Mouse (Mus musculus): ENCODE data around the gene Ipo5. TPM values are rescaled to one million over a fixed set of nuclear protein-coding genes. Genes with fewer than 3 reads are reported as not detected.
A peak's percentile ranks its signal among the peaks of the same experiment; 100 is the strongest.

Ipo5 gene
- total and polyA plus RNA-seq, 2 experiments from 2014 or later = 58.1 to 106 TPM

GRCm38 (mm10) chr14:120912090-120912710 is 1.2 kb downstream of the Ipo5 start:
- Histone ChIP-seq H3K4me1 (ENCODE audit: insufficient read depth) (peaks cover 7% of the 10 kb centered on the region), H3K27ac (ENCODE audit: low read depth, low read length) (no peak overlapping the region), H3K36me3 (ENCODE audit: insufficient read depth) (no peaks in the 10 kb centered on the region; the same call in 1 of the 2 replicates), H3K4me3 (ENCODE audit: low read depth, low read length) (peak overlapping the region; percentile 75), H3K27me3 (ENCODE audit: insufficient read depth, low read length) (no peaks in the 10 kb centered on the region), H3K9me3 (ENCODE audit: low read length) (no peaks in the 10 kb centered on the region), H3K9ac (peak overlapping the region; percentile 86), H3K4me2 (ENCODE audit: low read depth) (peak overlapping the region; percentile 60)
- no peak for TF ChIP-seq CTCF (IDR thresholded peaks at IDR 0.05; ENCODE audit: low read depth)
- DNase-seq (no peak), ATAC-seq (no peak)
- 3% methylated on average over 11 of the region's 11 CpGs for WGBS

GRCm38 (mm10) chr14:120912916-120913315 is 1.9 kb downstream of the Ipo5 start:
- 7% methylated on average over 7 of the region's 7 CpGs for WGBS
- Histone ChIP-seq H3K36me3 (ENCODE audit: insufficient read depth) (peaks cover 2% of the 10 kb centered on the region), H3K4me3 (ENCODE audit: low read depth, low read length) (peak overlapping the region; percentile 75), H3K9me3 (ENCODE audit: low read length) (no peaks in the 10 kb centered on the region), H3K4me2 (ENCODE audit: low read depth) (peak overlapping the region; percentile 60), H3K9ac (no peak overlapping the region), H3K27ac (ENCODE audit: low read depth, low read length) (no peak overlapping the region), H3K4me1 (ENCODE audit: insufficient read depth) (peaks cover 7% of the 10 kb centered on the region; the same call in 1 of the 2 replicates), H3K27me3 (ENCODE audit: insufficient read depth, low read length) (no peaks in the 10 kb centered on the region)
- no peak for DNase-seq
- 0 out of 2 replicates have a peak, but pooled peaks have one; percentile 11 for TF ChIP-seq CTCF (IDR thresholded peaks at IDR 0.05; ENCODE audit: low read depth)
- no peak for ATAC-seq

- DNase-seq (no peak), ATAC-seq (no peak)
- H3K27me3 ChIP-seq (ENCODE audit: insufficient read depth, low read length) = no peaks in the 10 kb centered on the region
- no peak overlapping the region for H3K27ac ChIP-seq (ENCODE audit: low read depth, low read length)
- no peak overlapping the region for H3K4me3 ChIP-seq (ENCODE audit: low read depth, low read length)
- H3K4me2 ChIP-seq (ENCODE audit: low read depth) = no peak overlapping the region
- H3K9me3 ChIP-seq (ENCODE audit: low read length) = no peaks in the 10 kb centered on the region
- WGBS = 92% methylated on average over 4 of the region's 4 CpGs
- no peaks in the 10 kb centered on the region for H3K4me1 ChIP-seq (ENCODE audit: insufficient read depth)
- no peak for TF ChIP-seq CTCF (IDR thresholded peaks at IDR 0.05; ENCODE audit: low read depth)
- no peak overlapping the region for H3K9ac ChIP-seq
- H3K36me3 ChIP-seq (ENCODE audit: insufficient read depth) = peaks cover 76% of the 10 kb centered on the region
These were observed 10.8 kb downstream of the Ipo5 start for GRCm38 (mm10) chr14:120921805-120922204.

GRCm38 (mm10) chr14:120924044-120924443 is 13.0 kb downstream of the Ipo5 start:
- H3K36me3 ChIP-seq (ENCODE audit: insufficient read depth) = peaks cover 89% of the 10 kb centered on the region
- WGBS = 95% methylated on average over 4 of the region's 4 CpGs

GRCm38 (mm10) chr14:120925731-120926585 is 14.9 kb downstream of the Ipo5 start:
- Histone ChIP-seq H3K27ac (ENCODE audit: low read depth, low read length) (no peak overlapping the region), H3K36me3 (ENCODE audit: insufficient read depth) (peaks cover 86% of the 10 kb centered on the region), H3K27me3 (ENCODE audit: insufficient read depth, low read length) (no peaks in the 10 kb centered on the region), H3K4me2 (ENCODE audit: low read depth) (no peak overlapping the region), H3K4me1 (ENCODE audit: insufficient read depth) (no peaks in the 10 kb centered on the region), H3K4me3 (ENCODE audit: low read depth, low read length) (no peak overlapping the region), H3K9me3 (ENCODE audit: low read length) (no peaks in the 10 kb centered on the region), H3K9ac (no peak overlapping the region)
- no peak for DNase-seq
- TF ChIP-seq CTCF (IDR thresholded peaks at IDR 0.05; ENCODE audit: low read depth) = no peak
- 91% methylated on average over 14 of the region's 14 CpGs for WGBS
- no peak for ATAC-seq

More at GRCm38 (mm10) chr14:120924044-120924443, 13.0 kb downstream of the Ipo5 start:
- TF ChIP-seq CTCF (IDR thresholded peaks at IDR 0.05; ENCODE audit: low read depth) = no peak
- no peak for ATAC-seq
- Histone ChIP-seq H3K27me3 (ENCODE audit: insufficient read depth, low read length) (no peaks in the 10 kb centered on the region), H3K4me3 (ENCODE audit: low read depth, low read length) (no peak overlapping the region), H3K4me1 (ENCODE audit: insufficient read depth) (no peaks in the 10 kb centered on the region), H3K27ac (ENCODE audit: low read depth, low read length) (no peak overlapping the region), H3K9me3 (ENCODE audit: low read length) (no peaks in the 10 kb centered on the region), H3K9ac (no peak overlapping the region), H3K4me2 (ENCODE audit: low read depth) (no peak overlapping the region)
- no peak for DNase-seq

- 0 out of 2 replicates have a peak, but pooled peaks cover 3% of the 10 kb centered on the region for H3K4me1 ChIP-seq (ENCODE audit: insufficient read depth)
- H3K4me2 ChIP-seq (ENCODE audit: low read depth) = no peak overlapping the region
- DNase-seq (no peak), ATAC-seq (no peak)
- no peaks in the 10 kb centered on the region for H3K27me3 ChIP-seq (ENCODE audit: insufficient read depth, low read length)
- 76% methylated on average over 4 of the region's 4 CpGs for WGBS
- TF ChIP-seq CTCF (IDR thresholded peaks at IDR 0.05; ENCODE audit: low read depth) = no peak
- H3K4me3 ChIP-seq (ENCODE audit: low read depth, low read length) = no peak overlapping the region
- peaks cover 67% of the 10 kb centered on the region for H3K36me3 ChIP-seq (ENCODE audit: insufficient read depth)
- no peaks in the 10 kb centered on the region for H3K9me3 ChIP-seq (ENCODE audit: low read length)
- H3K9ac ChIP-seq = no peak overlapping the region
- no peak overlapping the region for H3K27ac ChIP-seq (ENCODE audit: low read depth, low read length)
These were observed 20.2 kb downstream of the Ipo5 start for GRCm38 (mm10) chr14:120931236-120931635.

GRCm38 (mm10) chr14:120933624-120934023 is 22.6 kb downstream of the Ipo5 start:
- Histone ChIP-seq H3K27me3 (ENCODE audit: insufficient read depth, low read length) (no peaks in the 10 kb centered on the region), H3K9ac (no peak overlapping the region), H3K9me3 (ENCODE audit: low read length) (no peaks in the 10 kb centered on the region), H3K4me3 (ENCODE audit: low read depth, low read length) (no peak overlapping the region), H3K4me1 (ENCODE audit: insufficient read depth) (0 out of 2 replicates have a peak, but pooled peaks cover 3% of the 10 kb centered on the region), H3K36me3 (ENCODE audit: insufficient read depth) (peaks cover 63% of the 10 kb centered on the region), H3K4me2 (ENCODE audit: low read depth) (no peak overlapping the region), H3K27ac (ENCODE audit: low read depth, low read length) (no peak overlapping the region)
- ATAC-seq (no peak), DNase-seq (no peak)
- WGBS = 99% methylated on average over 8 of the region's 8 CpGs
- TF ChIP-seq CTCF (IDR thresholded peaks at IDR 0.05; ENCODE audit: low read depth) = no peak
